Mouse (Mus musculus) subcutaneous adipose tissue, adult 2 months (tissue): ENCODE measurements around the gene Tmprss11e. TPM values are rescaled to one million over a fixed set of nuclear protein-coding genes. Genes with fewer than 3 reads are reported as not detected.

ENCODE experiments used
- polyA plus RNA-seq: library from polyadenylated mRNA; depleted of rRNA; stranded (reverse); fragments of >200 nt; gene quantifications from 2 replicates; pipeline ENCODE4 v1.2.3, GENCODE M21; 2012; ENCODE audit warnings: low replicate concordance; rRNA removed

The Tmprss11e gene
- not detected in 2 replicates for polyA plus RNA-seq

GRCm38 (mm10) chr5:86745715-86746114, at the start of gene Tmprss11e:
Gene Tmprss11e (minus strand): TSS chr5:86745815.

GRCm38 (mm10) chr5:86676262-86676661, 69.4 kb downstream of the Tmprss11e start, which contains the start of gene Tmprss11b:
Gene Tmprss11b (minus strand): TSS chr5:86676362.

Other genes starting within 250 kb of the Tmprss11e start
- gene Tmprss11g, start 227.2 kb downstream of the Tmprss11e start, polyA plus RNA-seq, result 0.80 TPM in 1 of 2 replicates, not detected in the other
- not detected in 2 replicates for gene Tmprss11f, start 113.4 kb downstream of the Tmprss11e start, polyA plus RNA-seq
- 0.04 TPM in 1 of 2 replicates, not detected in the other for gene Tmprss11b, start 69.5 kb downstream of the Tmprss11e start, polyA plus RNA-seq
- gene Ythdc1, start 58.4 kb upstream of the Tmprss11e start, polyA plus RNA-seq, result 9.9 and 19.1 TPM in 2 replicates
- gene Ugt2b34, start 161.1 kb upstream of the Tmprss11e start, polyA plus RNA-seq, result 0.27 TPM in 1 of 2 replicates, not detected in the other
- gene Ugt2b1, start 180.7 kb upstream of the Tmprss11e start, polyA plus RNA-seq, result 0.09 and 0.10 TPM in 2 replicates